Mouse (Mus musculus): ENCODE data around the gene Cct8l1.
A peak's percentile ranks its signal among the peaks of the same experiment; 100 is the strongest.

The Cct8l1 gene

GRCm38 (mm10) chr5:25529529-25530421 is 13.9 kb downstream of the Cct8l1 start:
- DNase-seq (ENCODE audit: low spot score in 2 of 2), result peak; percentile 99 to 100

GRCm38 (mm10) chr5:25530629-25531028 is 14.8 kb downstream of the Cct8l1 start:
- no peak for DNase-seq (ENCODE audit: low spot score in 2 of 2)

- no peak for DNase-seq (ENCODE audit: low spot score in 2 of 2)
Observed at GRCm38 (mm10) chr5:25532256-25533147, 16.6 kb downstream of the Cct8l1 start.

GRCm38 (mm10) chr5:25533298-25533697 is 17.4 kb downstream of the Cct8l1 start:
- no peak for DNase-seq (ENCODE audit: low spot score in 2 of 2)

- no peak for DNase-seq (ENCODE audit: low spot score in 2 of 2)
Observed at GRCm38 (mm10) chr5:25535566-25535965, 19.7 kb downstream of the Cct8l1 start.

- no peak for DNase-seq (ENCODE audit: low spot score in 2 of 2)
Observed at GRCm38 (mm10) chr5:25536451-25536850, 20.6 kb downstream of the Cct8l1 start.

- no peak for DNase-seq (ENCODE audit: low spot score in 2 of 2)
Observed at GRCm38 (mm10) chr5:25536921-25537409, 21.1 kb downstream of the Cct8l1 start.

- DNase-seq (ENCODE audit: low spot score in 2 of 2), result no peak
Observed at GRCm38 (mm10) chr5:25540412-25540811, 24.5 kb downstream of the Cct8l1 start.

GRCm38 (mm10) chr5:25540921-25541320 is 25.1 kb downstream of the Cct8l1 start:
- no peak for DNase-seq (ENCODE audit: low spot score in 2 of 2)

GRCm38 (mm10) chr5:25541661-25542060 is 25.8 kb downstream of the Cct8l1 start:
- no peak for DNase-seq (ENCODE audit: low spot score in 2 of 2)

- DNase-seq (ENCODE audit: low spot score in 2 of 2), result no peak
Observed at GRCm38 (mm10) chr5:25544061-25544460, 28.2 kb downstream of the Cct8l1 start.

- DNase-seq (ENCODE audit: low spot score in 2 of 2), result no peak
Observed at GRCm38 (mm10) chr5:25544566-25544965, 28.7 kb downstream of the Cct8l1 start.

- no peak for DNase-seq (ENCODE audit: low spot score in 2 of 2)
Observed at GRCm38 (mm10) chr5:25546912-25547311, 31.0 kb downstream of the Cct8l1 start.

GRCm38 (mm10) chr5:25550912-25551311 is 35.0 kb downstream of the Cct8l1 start:
- DNase-seq (ENCODE audit: low spot score in 2 of 2), result no peak

- no peak for DNase-seq (ENCODE audit: low spot score in 2 of 2)
Observed at GRCm38 (mm10) chr5:25554210-25554609, 38.3 kb downstream of the Cct8l1 start.

- no peak for DNase-seq (ENCODE audit: low spot score in 2 of 2)
Observed at GRCm38 (mm10) chr5:25554689-25555088, 38.8 kb downstream of the Cct8l1 start.

GRCm38 (mm10) chr5:25555684-25556083 is 39.8 kb downstream of the Cct8l1 start:
- DNase-seq (ENCODE audit: low spot score in 2 of 2), result no peak

GRCm38 (mm10) chr5:25556363-25556762 is 40.5 kb downstream of the Cct8l1 start:
- no peak for DNase-seq (ENCODE audit: low spot score in 2 of 2)

Data from frontal cortex, postnatal 14 days (tissue).